Mouse (Mus musculus): ENCODE results near the gene Nudt3. TPM values are rescaled to one million over a fixed set of nuclear protein-coding genes. Genes with fewer than 3 reads are reported as not detected.
A peak's percentile ranks its signal among the peaks of the same experiment; 100 is the strongest.
"Not testable (repeated sequence)": the region's sequence is repeated elsewhere in the genome, so short reads cannot be mapped to it uniquely, and the experiment has no call there.

Nudt3 gene
- polyA plus RNA-seq, 1 experiment from 2014 or later, result 40.6 TPM

DNA sequence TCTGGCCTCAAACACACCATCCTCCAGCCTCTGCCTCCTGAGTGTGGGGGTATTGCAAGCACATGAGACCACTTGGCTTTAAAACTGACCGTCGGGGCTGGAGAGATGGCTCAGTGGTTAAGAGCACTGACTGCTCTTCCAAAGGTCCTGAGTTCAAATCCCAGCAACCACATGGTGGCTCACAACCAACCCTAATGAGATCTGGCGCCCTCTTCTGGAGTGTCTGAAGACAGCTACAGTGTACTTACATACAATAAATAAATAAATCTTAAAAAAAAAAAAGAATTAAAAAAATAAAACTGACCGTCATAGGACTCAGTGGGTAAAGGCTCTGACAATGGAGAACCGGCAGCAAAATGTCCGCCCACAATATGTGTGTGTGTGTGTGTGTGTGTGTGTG lies 16.6 kb upstream of the Nudt3 start:
- H3K36me3 ChIP-seq (ENCODE audit: control insufficient read depth, insufficient read depth, low read length); H3K4me1 ChIP-seq (replicated peaks; ENCODE audit: control insufficient read depth, insufficient read depth); H3K27me3 ChIP-seq (ENCODE audit: control insufficient read depth, insufficient read depth, low read length); H3K27ac ChIP-seq (replicated peaks); H3K9me3 ChIP-seq (ENCODE audit: control insufficient read depth, low read length); H3K4me3 ChIP-seq (ENCODE audit: low read depth, low read length); ATAC-seq (ENCODE audit: low FRiP score, low TSS enrichment); DNase-seq (ENCODE audit: low spot score); H3K9ac ChIP-seq (ENCODE audit: low read length); H3K4me2 ChIP-seq (replicated peaks; ENCODE audit: low read depth): not testable (repeated sequence)
- TF ChIP-seq CTCF (IDR thresholded peaks at IDR 0.05; ENCODE audit: low read depth), result peak; percentile 23; the same call in 1 of the 2 replicates
- WGBS, result 91% methylated on average over 6 of the region's 6 CpGs

GRCm38 (mm10) chr17:27638921-27639332 lies 15.6 kb upstream of the Nudt3 start:
- no peaks in the 10 kb centered on the region for H3K4me1 ChIP-seq (replicated peaks; ENCODE audit: control insufficient read depth, insufficient read depth)
- H3K36me3 ChIP-seq (ENCODE audit: control insufficient read depth, insufficient read depth, low read length), result no peaks in the 10 kb centered on the region
- peak; percentile 39 for DNase-seq (ENCODE audit: low spot score)
- H3K4me2 ChIP-seq (replicated peaks; ENCODE audit: low read depth), result no peak overlapping the region
- no peaks in the 10 kb centered on the region for H3K9me3 ChIP-seq (ENCODE audit: control insufficient read depth, low read length)
- H3K27me3 ChIP-seq (ENCODE audit: control insufficient read depth, insufficient read depth, low read length), result no peaks in the 10 kb centered on the region
- ATAC-seq (ENCODE audit: low FRiP score, low TSS enrichment), result no peak
- no peak overlapping the region for H3K9ac ChIP-seq (ENCODE audit: low read length)
- no peak for TF ChIP-seq EP300 (optimal IDR thresholded peaks at IDR 0.05)
- TF ChIP-seq CTCF (IDR thresholded peaks at IDR 0.05; ENCODE audit: low read depth), result peak; percentile 57
- no peak overlapping the region for H3K27ac ChIP-seq (replicated peaks)
- 82% methylated on average over 20 of the region's 20 CpGs for WGBS
- no peak overlapping the region for H3K4me3 ChIP-seq (ENCODE audit: low read depth, low read length)

DNA sequence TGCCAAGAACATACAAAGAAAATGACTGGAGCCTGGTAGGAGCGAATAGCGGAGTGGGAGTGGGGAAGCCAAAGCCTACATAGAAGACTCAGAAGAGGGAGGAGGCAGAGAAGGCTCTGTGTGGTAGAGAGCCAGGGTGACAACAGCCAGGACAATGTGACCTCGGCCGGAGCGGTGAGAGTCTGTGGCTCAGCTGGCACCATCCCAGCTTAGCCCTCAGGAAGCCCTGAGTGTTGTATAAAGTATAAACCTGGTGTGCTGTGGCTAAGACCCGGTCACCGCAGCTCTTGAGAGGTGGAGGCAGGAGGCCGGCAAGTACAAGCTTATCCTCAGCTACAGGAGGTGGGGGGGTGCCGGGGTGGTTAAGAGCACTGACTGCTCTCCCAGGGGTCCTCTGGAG lies 14.0 kb upstream of the Nudt3 start:
- Histone ChIP-seq H3K27me3 (ENCODE audit: control insufficient read depth, insufficient read depth, low read length) (no peaks in the 10 kb centered on the region), H3K36me3 (ENCODE audit: control insufficient read depth, insufficient read depth, low read length) (peaks cover under 1% of the 10 kb centered on the region; the same call in 1 of the 2 replicates), H3K9me3 (ENCODE audit: control insufficient read depth, low read length) (no peaks in the 10 kb centered on the region), H3K9ac (ENCODE audit: low read length) (no peak overlapping the region), H3K4me3 (ENCODE audit: low read depth, low read length) (no peak overlapping the region), H3K4me2 (replicated peaks; ENCODE audit: low read depth) (no peak overlapping the region), H3K4me1 (replicated peaks; ENCODE audit: control insufficient read depth, insufficient read depth) (0 out of 2 replicates have a peak, but pooled peaks cover 3% of the 10 kb centered on the region), H3K27ac (replicated peaks) (no peak overlapping the region)
- WGBS, result 66% methylated on average over 9 of the region's 9 CpGs
- ATAC-seq (ENCODE audit: low FRiP score, low TSS enrichment) (no peak), DNase-seq (ENCODE audit: low spot score) (no peak)
- no peak for TF ChIP-seq CTCF (IDR thresholded peaks at IDR 0.05; ENCODE audit: low read depth)
- TF ChIP-seq EP300 (optimal IDR thresholded peaks at IDR 0.05), result no peak

GRCm38 (mm10) chr17:27636132-27637020 lies 13.1 kb upstream of the Nudt3 start, which contains the start of gene Rps10:
Rps10 (minus strand) TSS chr17:27636669.
- Histone ChIP-seq H3K4me1 (replicated peaks; ENCODE audit: control insufficient read depth, insufficient read depth) (0 out of 2 replicates have a peak, but pooled peaks cover 3% of the 10 kb centered on the region), H3K4me3 (ENCODE audit: low read depth, low read length) (peak within 1 kb of the TSS; percentile 93), H3K9ac (ENCODE audit: low read length) (no peak within 1 kb of the TSS), H3K4me2 (replicated peaks; ENCODE audit: low read depth) (peak within 1 kb of the TSS; percentile 45; the same call in 1 of the 2 replicates), H3K27ac (replicated peaks) (peak within 1 kb of the TSS; percentile 30; the same call in 1 of the 2 replicates), H3K36me3 (ENCODE audit: control insufficient read depth, insufficient read depth, low read length) (peaks cover 10% of the 10 kb centered on the region), H3K27me3 (ENCODE audit: control insufficient read depth, insufficient read depth, low read length) (no peaks in the 10 kb centered on the region), H3K9me3 (ENCODE audit: control insufficient read depth, low read length) (no peaks in the 10 kb centered on the region)
- TF ChIP-seq EP300 (optimal IDR thresholded peaks at IDR 0.05), result no peak
- TF ChIP-seq CTCF (IDR thresholded peaks at IDR 0.05; ENCODE audit: low read depth), result no peak
- DNase-seq (ENCODE audit: low spot score) (no peak), ATAC-seq (ENCODE audit: low FRiP score, low TSS enrichment) (no peak)
- WGBS, result 52% methylated on average over 18 of the region's 18 CpGs

GRCm38 (mm10) chr17:27635575-27635903 lies 12.2 kb upstream of the Nudt3 start:
- not testable (repeated sequence) for H3K4me1 ChIP-seq (replicated peaks; ENCODE audit: control insufficient read depth, insufficient read depth); H3K9me3 ChIP-seq (ENCODE audit: control insufficient read depth, low read length); H3K27me3 ChIP-seq (ENCODE audit: control insufficient read depth, insufficient read depth, low read length); ATAC-seq (ENCODE audit: low FRiP score, low TSS enrichment); DNase-seq (ENCODE audit: low spot score)
- 24% methylated on average over 9 of the region's 9 CpGs for WGBS
- peak overlapping the region; percentile 93 for H3K4me3 ChIP-seq (ENCODE audit: low read depth, low read length)
- H3K9ac ChIP-seq (ENCODE audit: low read length), result 0 out of 2 replicates have a peak overlapping the region, but pooled peaks have one; percentile 45
- H3K4me2 ChIP-seq (replicated peaks; ENCODE audit: low read depth), result peak overlapping the region; percentile 45
- peaks cover 16% of the 10 kb centered on the region for H3K36me3 ChIP-seq (ENCODE audit: control insufficient read depth, insufficient read depth, low read length)
- peak overlapping the region; percentile 95 for H3K27ac ChIP-seq (replicated peaks)
